Mouse (Mus musculus): ENCODE results near the gene Nkx2-9.

Nkx2-9 gene

DNA sequence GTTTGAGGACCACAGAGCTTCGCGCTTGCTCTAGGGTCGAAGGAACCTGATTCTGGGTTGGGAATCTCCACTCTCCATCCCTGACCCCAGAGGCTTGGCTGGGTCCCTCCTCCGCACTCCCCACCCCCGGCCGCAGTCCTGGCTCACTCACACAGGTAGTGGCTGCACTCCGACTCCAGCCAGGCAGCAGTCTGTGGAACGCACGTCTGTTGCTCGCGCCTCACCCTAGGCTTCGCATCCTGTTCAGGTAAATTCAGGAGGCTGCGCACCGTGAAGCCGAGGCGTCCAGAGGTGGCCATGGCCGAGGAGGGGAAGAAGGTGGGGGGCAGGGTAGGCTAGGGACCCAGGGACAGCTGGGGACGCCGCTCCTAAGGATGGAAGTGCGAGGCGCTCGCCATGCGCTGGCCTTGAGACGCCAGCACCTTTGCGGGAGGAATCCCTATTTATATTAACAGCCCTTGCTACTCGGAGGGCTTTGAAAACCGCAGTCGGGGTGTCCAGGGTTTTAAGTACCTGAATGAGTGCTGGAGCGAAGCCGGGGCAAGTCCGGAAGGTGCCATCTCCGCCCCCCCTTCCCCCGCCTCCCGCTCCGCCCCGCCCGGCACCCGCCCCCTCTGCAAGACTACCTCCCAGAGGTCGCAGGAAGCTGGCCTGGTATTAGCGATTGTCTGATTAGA, at the start of gene Nkx2-9:
Gene Nkx2-9, minus strand, starts transcription at position 524 of the 677 bp plus-strand sequence.
- in situ Hi-C loops (cut with MboI; ENCODE audit: low pct_unique_long_range_greater_than_20kb in 1 of 2, low sequenced_read_pairs in 2 of 2, unreplicated experiment in 1 of 2), result loop anchor here in 1 of 2 experiments (5.0 to 10.0 kb wide), 3 partner anchors 84 to 932 kb away; partner anchors contain the start of gene Foxa1

DNA sequence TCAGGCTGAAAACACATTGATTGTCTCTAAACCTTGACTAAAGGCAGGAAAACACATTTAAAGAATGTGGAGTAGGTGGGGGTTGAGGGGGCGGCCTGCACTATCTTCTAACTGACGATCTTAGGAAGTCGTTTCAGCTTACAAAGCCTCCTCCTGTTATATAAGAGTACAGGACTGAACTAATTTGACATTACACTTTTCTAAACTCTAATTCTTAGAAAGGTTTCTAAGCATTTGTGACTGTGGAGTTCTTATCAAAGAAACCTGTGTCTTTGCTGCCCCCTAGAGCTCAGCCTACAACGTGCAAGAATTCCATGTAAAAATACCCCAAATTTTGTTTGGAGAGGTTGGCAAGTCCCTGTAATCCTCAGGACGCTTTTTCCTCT, 24.1 kb upstream of the Nkx2-9 start:
- in situ Hi-C loops (cut with MboI; ENCODE audit: low pct_unique_long_range_greater_than_20kb in 1 of 2, low sequenced_read_pairs in 2 of 2, unreplicated experiment in 1 of 2), result loop anchor here in 1 of 2 experiments (10.0 to 25.0 kb wide), 2 partner anchors 92 to 400 kb away; no protein-coding TSS in a partner anchor

- in situ Hi-C loops (cut with MboI; ENCODE audit: low pct_unique_long_range_greater_than_20kb in 1 of 2, low sequenced_read_pairs in 2 of 2, unreplicated experiment in 1 of 2), result loop anchor here in 1 of 2 experiments (10.0 to 25.0 kb wide), 2 partner anchors 92 to 399 kb away; no protein-coding TSS in a partner anchor
Observed at GRCm38 (mm10) chr12:56636534-56637180, 23.6 kb upstream of the Nkx2-9 start.

DNA sequence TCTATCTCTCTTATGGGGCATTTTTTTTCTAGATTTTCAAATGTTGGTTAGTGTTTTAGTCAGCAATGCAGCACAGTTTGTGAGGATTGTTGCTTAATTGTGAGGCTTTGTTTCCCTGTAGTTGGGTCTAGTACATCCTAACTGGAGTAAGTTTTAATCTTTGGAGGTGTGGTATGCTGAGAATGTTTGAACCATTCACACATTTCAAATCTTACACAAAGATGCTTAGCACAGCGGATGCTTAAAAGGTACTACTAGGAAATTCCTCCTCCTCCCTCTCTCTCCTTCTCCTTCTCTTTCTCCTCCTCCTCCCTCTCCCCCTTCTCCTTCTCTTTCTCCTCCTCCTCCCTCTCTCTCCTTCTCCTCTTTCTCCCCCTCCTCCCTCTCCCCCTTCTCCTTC, 3.0 kb upstream of the Nkx2-9 start:
- in situ Hi-C loops (cut with MboI; ENCODE audit: low pct_unique_long_range_greater_than_20kb in 1 of 2, low sequenced_read_pairs in 2 of 2, unreplicated experiment in 1 of 2), result loop anchor here in 1 of 2 experiments (10.0 kb wide), 1 partner anchor 929 kb away; the partner anchor contains the start of gene Foxa1

DNA sequence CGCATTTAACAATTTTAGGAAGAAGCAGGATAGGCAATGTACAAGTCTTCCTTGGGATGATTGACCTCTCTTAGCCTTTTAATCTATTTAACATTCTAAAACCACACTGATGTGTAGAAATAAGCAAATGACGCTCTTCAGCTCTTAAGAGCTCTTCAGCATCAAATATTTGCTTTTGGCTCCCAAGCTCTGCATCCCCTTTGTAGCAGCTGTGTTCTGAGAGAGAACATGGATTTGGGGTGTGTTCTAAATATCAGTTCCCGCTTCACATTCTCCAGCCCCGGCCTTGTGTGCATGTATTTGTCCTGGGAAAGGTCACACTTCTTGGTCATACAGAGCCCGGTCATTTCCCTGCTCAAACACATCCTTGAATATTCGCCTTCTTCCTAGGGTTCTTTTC, 2.3 kb upstream of the Nkx2-9 start:
- in situ Hi-C loops (cut with MboI; ENCODE audit: low pct_unique_long_range_greater_than_20kb in 1 of 2, low sequenced_read_pairs in 2 of 2, unreplicated experiment in 1 of 2), result loop anchor here in 1 of 2 experiments (10.0 kb wide), 1 partner anchor 929 kb away; the partner anchor contains the start of gene Foxa1

DNA sequence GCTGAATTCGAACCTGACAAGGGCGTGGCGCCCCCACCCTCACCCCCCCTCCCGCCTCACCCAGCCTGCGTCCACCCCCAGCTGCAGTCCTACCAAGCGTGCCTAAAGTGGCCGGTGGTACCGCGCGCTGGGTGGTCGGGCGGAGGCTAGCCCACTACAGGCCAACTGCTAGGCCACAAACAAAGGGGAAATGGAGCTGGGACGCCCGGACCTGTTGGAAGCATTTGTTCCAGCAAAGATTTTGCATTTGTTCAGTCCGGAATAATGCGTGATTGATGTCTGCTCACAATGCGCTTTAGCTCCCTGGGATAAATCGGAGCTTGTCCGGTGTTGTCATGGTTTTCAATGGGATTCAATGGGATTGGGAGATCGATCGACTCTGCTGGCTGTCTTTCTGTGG, 1.4 kb upstream of the Nkx2-9 start:
- in situ Hi-C loops (cut with MboI; ENCODE audit: low pct_unique_long_range_greater_than_20kb in 1 of 2, low sequenced_read_pairs in 2 of 2, unreplicated experiment in 1 of 2), result loop anchor here in 1 of 2 experiments (5.0 to 10.0 kb wide), 3 partner anchors 83 to 930 kb away; partner anchors contain the start of gene Foxa1

DNA sequence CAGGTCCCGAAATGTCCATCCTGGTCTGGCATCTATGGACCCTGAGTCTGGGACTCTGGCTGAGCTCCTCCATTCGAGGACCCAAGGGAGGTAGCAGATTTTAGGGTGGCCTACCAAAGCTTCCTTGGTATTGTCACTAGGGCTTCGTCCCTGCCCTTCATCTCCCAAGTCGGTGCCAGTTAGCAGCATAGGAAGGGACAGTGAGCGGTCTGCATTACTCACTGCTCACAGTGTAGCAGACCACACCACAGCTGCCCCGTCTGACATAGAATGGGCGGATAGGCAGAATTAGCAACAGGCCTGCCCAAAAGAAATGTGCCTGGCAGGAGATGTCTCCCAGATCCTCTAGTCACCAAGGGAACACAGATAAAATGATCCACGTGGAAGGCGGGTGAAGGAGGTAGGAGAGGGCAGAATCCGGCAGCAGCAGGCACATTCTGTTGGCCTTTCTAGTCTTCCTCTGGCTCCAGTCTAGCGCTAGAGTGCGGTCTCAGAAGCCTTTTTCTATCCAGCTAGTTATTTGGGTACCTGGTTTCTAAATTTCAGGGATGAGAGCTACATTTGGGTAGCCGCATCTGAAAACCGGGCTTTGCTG, 929 bp upstream of the Nkx2-9 start:
- in situ Hi-C loops (cut with MboI; ENCODE audit: low pct_unique_long_range_greater_than_20kb in 1 of 2, low sequenced_read_pairs in 2 of 2, unreplicated experiment in 1 of 2), result loop anchor here in 1 of 2 experiments (5.0 to 10.0 kb wide), 3 partner anchors 83 to 931 kb away; partner anchors contain the start of gene Foxa1

DNA sequence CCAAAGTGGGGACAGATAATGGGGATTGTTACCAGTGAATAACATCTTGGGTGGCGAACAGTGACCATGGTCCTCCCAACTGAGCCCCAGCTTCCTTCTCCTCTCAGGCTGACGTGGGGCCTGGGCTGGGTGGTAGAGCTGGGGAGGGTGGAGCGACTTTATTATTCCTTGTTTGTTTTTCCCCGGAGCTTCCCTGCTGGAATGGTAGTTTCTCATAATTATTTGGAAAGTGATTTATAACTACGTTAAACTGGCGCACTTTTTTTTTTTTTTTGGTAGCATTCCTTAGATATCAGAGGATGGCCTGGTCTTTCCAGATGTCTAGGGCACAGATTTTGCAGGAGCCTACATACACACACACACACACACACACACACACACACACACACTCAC, 350 bp upstream of the Nkx2-9 start:
- in situ Hi-C loops (cut with MboI; ENCODE audit: low pct_unique_long_range_greater_than_20kb in 1 of 2, low sequenced_read_pairs in 2 of 2, unreplicated experiment in 1 of 2), result loop anchor here in 1 of 2 experiments (5.0 to 10.0 kb wide), 3 partner anchors 84 to 931 kb away; partner anchors contain the start of gene Foxa1

- in situ Hi-C loops (cut with MboI; ENCODE audit: low pct_unique_long_range_greater_than_20kb in 1 of 2, low sequenced_read_pairs in 2 of 2, unreplicated experiment in 1 of 2), result loop anchor here in 1 of 2 experiments (5.0 to 10.0 kb wide), 3 partner anchors 85 to 932 kb away; partner anchors contain the start of gene Foxa1
Observed at GRCm38 (mm10) chr12:56612349-56612735, 742 bp downstream of the Nkx2-9 start.

DNA sequence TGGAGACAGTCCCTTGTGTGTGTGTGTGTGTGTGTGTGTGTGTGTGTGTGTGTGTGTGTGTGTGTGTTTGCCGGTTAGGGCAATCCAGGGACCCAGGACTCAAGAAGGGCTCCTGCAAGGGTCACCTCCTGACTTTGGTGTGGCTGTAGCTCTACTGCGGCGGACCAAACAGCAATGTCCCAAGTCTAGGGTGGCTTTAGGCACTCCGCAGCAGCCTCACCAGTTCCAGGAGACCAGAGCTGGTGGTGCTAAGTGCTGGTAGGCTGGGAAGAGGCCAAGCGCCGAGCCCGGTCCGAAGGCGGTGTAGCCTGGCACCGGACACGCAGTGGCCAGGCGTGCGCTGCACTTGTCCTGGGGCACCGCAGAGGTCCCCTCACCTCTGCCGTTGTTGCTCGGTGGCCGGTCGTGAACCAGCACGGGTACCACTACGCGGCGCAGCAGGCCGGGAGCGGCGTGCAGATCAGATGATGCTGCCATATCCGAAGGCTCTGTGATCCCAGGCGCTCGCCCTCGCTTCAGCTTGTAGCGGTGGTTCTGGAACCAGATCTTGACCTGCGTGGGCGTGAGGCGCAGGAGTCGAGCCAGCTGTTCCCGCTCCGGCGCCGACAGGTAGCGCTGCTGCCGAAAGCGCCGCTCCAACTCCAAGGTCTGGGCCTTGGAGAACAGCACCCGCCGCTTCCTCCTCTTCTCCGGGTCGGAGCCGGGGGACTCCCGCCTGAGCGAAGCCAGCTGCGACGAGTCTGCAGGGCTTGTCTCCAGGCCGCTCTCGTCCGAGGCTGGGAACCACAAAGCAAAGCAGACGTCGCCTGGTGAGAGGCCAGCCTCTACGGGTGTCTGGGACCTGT, 1.4 kb downstream of the Nkx2-9 start:
- in situ Hi-C loops (cut with MboI; ENCODE audit: low pct_unique_long_range_greater_than_20kb in 1 of 2, low sequenced_read_pairs in 2 of 2, unreplicated experiment in 1 of 2), result loop anchor here in 1 of 2 experiments (5.0 to 10.0 kb wide), 3 partner anchors 84 to 933 kb away; partner anchors contain the start of gene Foxa1

- in situ Hi-C loops (cut with MboI; ENCODE audit: low pct_unique_long_range_greater_than_20kb in 1 of 2, low sequenced_read_pairs in 2 of 2, unreplicated experiment in 1 of 2), result loop anchor here in 1 of 2 experiments (5.0 to 10.0 kb wide), 3 partner anchors 84 to 934 kb away; partner anchors contain the start of gene Foxa1
Observed at GRCm38 (mm10) chr12:56610851-56611250, 2.2 kb downstream of the Nkx2-9 start.

GRCm38 (mm10) chr12:56591722-56592121, 21.4 kb downstream of the Nkx2-9 start:
- in situ Hi-C loops (cut with MboI; ENCODE audit: low pct_unique_long_range_greater_than_20kb in 1 of 2, low sequenced_read_pairs in 2 of 2, unreplicated experiment in 1 of 2), result no loop called here

- in situ Hi-C loops (cut with MboI; ENCODE audit: low pct_unique_long_range_greater_than_20kb in 1 of 2, low sequenced_read_pairs in 2 of 2, unreplicated experiment in 1 of 2), result no loop called here
Observed at GRCm38 (mm10) chr12:56587830-56588229, 25.3 kb downstream of the Nkx2-9 start.
